In the genomic region with DNA sequence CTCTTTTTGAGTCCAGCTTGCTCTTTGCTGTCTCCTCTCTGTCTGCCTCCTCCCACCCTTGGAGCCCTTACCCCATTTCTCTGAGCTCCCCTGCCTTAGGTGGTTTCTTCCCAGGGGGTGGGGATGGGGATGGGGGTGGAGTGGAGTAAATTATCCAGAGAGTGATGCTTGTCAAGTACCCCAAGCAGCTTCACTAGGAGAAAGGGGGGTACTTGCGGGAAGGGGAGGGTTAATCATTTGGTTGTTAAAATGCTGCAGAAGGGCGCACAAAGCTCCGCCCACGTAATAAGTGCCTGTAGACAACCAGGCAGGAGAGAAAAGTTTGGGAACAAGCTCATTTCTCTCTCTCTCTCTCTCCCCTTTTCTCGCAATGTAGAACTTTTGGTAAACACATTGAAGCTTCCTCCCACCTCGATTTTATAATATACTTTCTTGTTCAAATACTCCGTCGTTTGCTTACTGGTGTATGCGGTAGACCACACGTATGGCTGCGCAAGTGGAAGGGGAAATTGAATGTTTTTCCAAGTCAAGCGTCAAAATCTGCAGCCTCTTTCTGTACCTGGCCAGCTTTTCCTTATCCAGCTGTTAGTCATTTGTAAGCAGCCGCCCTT, we compare ENCODE assay signal across 8 mouse cellular contexts.
DNase-seq lines count a peak whose midpoint lies in the region; ATAC-seq and TF ChIP-seq lines count a peak whose summit lies in the region.

No protein-coding gene starts in this region.

- no peak for TF ChIP-seq CTCF in thymus, adult 2 months (IDR thresholded peaks at IDR 0.05; ENCODE audit: borderline replicate concordance, control insufficient read depth, extremely low read depth, insufficient read depth, low read length, poor library complexity)

- no peaks in the 10 kb centered on the region for H3K4me1 ChIP-seq in heart, embryonic 11.5 days (ENCODE audit: control insufficient read depth, insufficient read depth, low read length)
- peaks cover 15% of the 10 kb centered on the region for H3K4me1 ChIP-seq in midbrain, embryonic 10.5 days
- H3K4me1 ChIP-seq in thymus, adult 2 months (replicated peaks; ENCODE audit: control insufficient read depth, insufficient read depth, low read length): no peaks in the 10 kb centered on the region

- WGBS in heart, embryonic 11.5 days (ENCODE audit: insufficient replicate concordance): 3% methylated on average over 13 of the region's 13 CpGs
- WGBS in midbrain, embryonic 10.5 days: 2% methylated on average over 13 of the region's 13 CpGs
- 3% methylated on average over 13 of the region's 13 CpGs for WGBS in thymus, adult 2 months

- peak overlapping the region; percentile 42 for H3K4me3 ChIP-seq in heart, embryonic 11.5 days (ENCODE audit: low read depth, low read length)
- peak overlapping the region; percentile 59 for H3K4me3 ChIP-seq in midbrain, embryonic 10.5 days
- H3K4me3 ChIP-seq in thymus, adult 2 months (ENCODE audit: control insufficient read depth, insufficient read depth, low read length): no peak overlapping the region

- H3K27ac ChIP-seq in heart, embryonic 11.5 days (ENCODE audit: low read depth, low read length): no peak overlapping the region
- H3K27ac ChIP-seq in midbrain, embryonic 10.5 days (replicated peaks): 0 out of 2 replicates have a peak overlapping the region, but pooled peaks have one; percentile 72
- no peak overlapping the region for H3K27ac ChIP-seq in thymus, adult 2 months (ENCODE audit: control insufficient read depth, insufficient read depth, low read length)

- intact Hi-C loops in heart, postnatal 25 days (cut with DNase I): no loop called here

- H3K36me3 ChIP-seq in heart, embryonic 11.5 days (ENCODE audit: control insufficient read depth, insufficient read depth, low read length): no peaks in the 10 kb centered on the region
- H3K36me3 ChIP-seq in midbrain, embryonic 10.5 days: no peaks in the 10 kb centered on the region
- H3K36me3 ChIP-seq in thymus, adult 2 months (ENCODE audit: control insufficient read depth, insufficient read depth, low read length): no peaks in the 10 kb centered on the region

- ATAC-seq in heart, embryonic 11.5 days (replicated peaks; ENCODE audit: insufficient number of reproducible peaks, low FRiP score, low TSS enrichment): no peak

- peak overlapping the region; percentile 82 for H3K4me2 ChIP-seq in heart, embryonic 11.5 days

- H3K9me3 ChIP-seq in heart, embryonic 11.5 days (replicated peaks; ENCODE audit: control insufficient read depth, low read length): no peaks in the 10 kb centered on the region
- no peaks in the 10 kb centered on the region for H3K9me3 ChIP-seq in midbrain, embryonic 10.5 days (replicated peaks)

- H3K9ac ChIP-seq in heart, embryonic 11.5 days (ENCODE audit: low read depth, low read length): no peak overlapping the region

- H3K27me3 ChIP-seq in heart, embryonic 11.5 days (ENCODE audit: control insufficient read depth, insufficient read depth, low read length): no peaks in the 10 kb centered on the region
- H3K27me3 ChIP-seq in midbrain, embryonic 10.5 days (ENCODE audit: low read depth, poor library complexity, severe bottlenecking): peaks cover 7% of the 10 kb centered on the region
- no peaks in the 10 kb centered on the region for H3K27me3 ChIP-seq in thymus, adult 2 months (ENCODE audit: control insufficient read depth, insufficient read depth, low read length)

- DNase-seq in heart, postnatal 25 days (ENCODE audit: low spot score): no peak
- peak; percentile 2 for DNase-seq in ZHBTc4 (ENCODE audit: low read depth, low spot score)
- DNase-seq in forelimb bud, embryonic 11.5 days (ENCODE audit: low read depth, low spot score): peak; percentile 40
- DNase-seq in midbrain, embryonic 10.5 days (ENCODE audit: low spot score): peak; percentile 12
- no peak for DNase-seq in urinary bladder, postnatal 4 days (ENCODE audit: low spot score in 2 of 2)
- DNase-seq in thymus, adult 2 months: no peak
- no peak for DNase-seq in heart, adult 18-20 months

- TF ChIP-seq POLR2A in thymus, adult 2 months (IDR thresholded peaks at IDR 0.05; ENCODE audit: control insufficient read depth, extremely low read depth, insufficient read depth, low read length, poor library complexity): no peak

Comparison
In these comparisons a context has a peak if more than half of its experiments do, and no peak if none do; other contexts are left out.
1. DNase-seq: peak in ZHBTc4 (single experiment), forelimb bud, embryonic 11.5 days (single experiment) and midbrain, embryonic 10.5 days (single experiment); none in heart, postnatal 25 days (single experiment), urinary bladder, postnatal 4 days (0 of 2), thymus, adult 2 months (single experiment) and heart, adult 18-20 months (0 of 2).